ENCODE assay signal across 1 mouse cellular context in genomic region chr11:94942282-94943023, GRCm38 (mm10).
TF ChIP-seq lines count a peak whose summit lies in the region.

No protein-coding gene starts in this region.

TF ChIP-seq in CH12.LX, 34 proteins besides CTCF, POLR2A, EP300 and RAD21:
- TF ChIP-seq KAT2A (IDR thresholded peaks at IDR 0.05; ENCODE audit: insufficient replicate concordance, low read length), result no peak
- TF ChIP-seq ELF1 (IDR thresholded peaks at IDR 0.05; ENCODE audit: low read depth, low read length), result no peak
- TF ChIP-seq ZNF384 (IDR thresholded peaks at IDR 0.05; ENCODE audit: low read depth, low read length), result no peak
- TF ChIP-seq USF1 (IDR thresholded peaks at IDR 0.05; ENCODE audit: low read depth, low read length), result no peak
- no peak for TF ChIP-seq TCF12 (IDR thresholded peaks at IDR 0.05; ENCODE audit: low read depth, low read length)
- TF ChIP-seq ZKSCAN1 (IDR thresholded peaks at IDR 0.05; ENCODE audit: borderline replicate concordance, low read depth, low read length), result no peak
- no peak for TF ChIP-seq TBP (conservative IDR thresholded peaks at IDR 0.05; ENCODE audit: low read depth, low read length)
- TF ChIP-seq ZC3H11A (IDR thresholded peaks at IDR 0.05; ENCODE audit: low read depth, low read length), result no peak
- peak; percentile 61 for TF ChIP-seq SMC3 (IDR thresholded peaks at IDR 0.05; ENCODE audit: low read depth, low read length)
